Mouse (Mus musculus) myocyte (in vitro differentiated cells): ENCODE measurements at regions not wholly inside any gene's neighbourhood (a gene's known extent, or its start where the extent isn't known, plus 50 kb on each side); places are given as distances from the start of the nearest gene placed in this dataset.
"Not testable (repeated sequence)": the region's sequence is repeated elsewhere in the genome, so short reads cannot be mapped to it uniquely, and the experiment has no call there.

Experiments used
- CEBPB ChIP-seq: IDR thresholded peaks from 2 replicates; pipeline ENCODE4 v1.6.1; 2011; ENCODE audit warnings: mild to moderate bottlenecking, moderate library complexity; ENCODE audit not compliant: poor library complexity, insufficient read depth, severe bottlenecking
- E2F4 ChIP-seq: IDR thresholded peaks from one replicate; pipeline ENCODE4 v1.6.1; 2011; ENCODE audit warnings: mild to moderate bottlenecking, control low read depth, moderate library complexity; ENCODE audit not compliant: insufficient read depth
- MAX ChIP-seq: IDR thresholded peaks from one replicate; pipeline ENCODE4 v1.6.1; 2011; ENCODE audit warnings: low read depth, mild to moderate bottlenecking, control low read depth
- MYOD1 ChIP-seq, 3 experiments: IDR thresholded peaks; one replicate each; pipeline ENCODE4 v1.6.1; 2011; ENCODE audit warnings: control low read depth in 2 of 3, low read depth in 2 of 3, mild to moderate bottlenecking in 2 of 3, moderate library complexity in 1 of 3; ENCODE audit not compliant: insufficient read length in 2 of 3, control insufficient read depth in 1 of 3
- MYOG ChIP-seq, 3 experiments: IDR thresholded peaks; one replicate each; pipeline ENCODE4 v1.6.1; 2011; ENCODE audit warnings: control low read depth in 2 of 3, low read depth in 2 of 3, mild to moderate bottlenecking in 2 of 3; ENCODE audit not compliant: insufficient read length in 2 of 3, control insufficient read depth in 1 of 3, insufficient read depth in 1 of 3
- POLR2A ChIP-seq: IDR thresholded peaks from one replicate; pipeline ENCODE4 v1.6.1; 2011; ENCODE audit warnings: low read depth, mild to moderate bottlenecking, control low read depth, moderate library complexity; ENCODE audit not compliant: insufficient read length
- POLR2AphosphoS2 ChIP-seq: IDR thresholded peaks from one replicate; pipeline ENCODE4 v1.6.1; 2011; ENCODE audit warnings: low read depth, control low read depth; ENCODE audit not compliant: insufficient read length
- REST ChIP-seq: IDR thresholded peaks from one replicate; pipeline ENCODE4 v1.6.1; 2011; ENCODE audit warnings: mild to moderate bottlenecking, control low read depth, moderate library complexity; ENCODE audit not compliant: insufficient read depth, insufficient read length
- TCF12 ChIP-seq: IDR thresholded peaks from one replicate; pipeline ENCODE4 v1.6.1; 2011; ENCODE audit warnings: mild to moderate bottlenecking, control low read depth; ENCODE audit not compliant: poor library complexity, insufficient read depth, severe bottlenecking
- TCF3 ChIP-seq: IDR thresholded peaks from one replicate; pipeline ENCODE4 v1.6.1; 2011; ENCODE audit warnings: low read depth, control low read depth; ENCODE audit not compliant: insufficient read length
- USF1 ChIP-seq: IDR thresholded peaks from one replicate; pipeline ENCODE4 v1.6.1; 2011; ENCODE audit warnings: low read depth, mild to moderate bottlenecking, control low read depth, moderate library complexity

DNA sequence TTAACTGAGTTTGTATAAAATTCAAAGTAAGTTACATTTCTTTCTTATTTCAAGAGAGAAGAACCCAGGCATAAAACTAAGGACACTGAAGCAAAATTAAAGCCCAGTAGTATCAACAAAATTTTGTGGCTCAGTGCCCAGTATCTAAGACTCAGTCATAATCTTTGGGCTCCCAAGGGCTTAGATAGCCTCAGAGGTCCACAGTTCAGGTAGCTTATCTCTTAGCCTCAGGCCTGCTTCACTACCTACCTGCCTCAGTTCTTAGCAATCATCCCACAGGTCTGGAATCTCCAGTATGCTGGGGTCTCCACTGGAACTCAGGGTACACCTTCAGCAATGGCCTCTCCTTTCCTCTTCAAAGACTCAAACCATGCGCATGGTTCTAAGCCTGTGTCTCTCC, 531.4 kb upstream of the Olfr1507 start:
- TF ChIP-seq CEBPB; POLR2A; MAX; POLR2AphosphoS2; MYOD1 (IDR thresholded peaks at IDR 0.05; ENCODE audit: control insufficient read depth in 1 of 3, insufficient read length in 2 of 3, low read depth in 2 of 3); TCF12; USF1; E2F4; REST; TCF3; MYOG (IDR thresholded peaks at IDR 0.05; ENCODE audit: control insufficient read depth in 1 of 3, insufficient read depth in 1 of 3, insufficient read length in 2 of 3, low read depth in 2 of 3): not testable (repeated sequence)
